Mouse (Mus musculus): ENCODE measurements around the gene Sppl3.

GRCm38 (mm10) chr5:114978473-114978872 is 32.5 kb upstream of the Sppl3 start:
- no peak for TF ChIP-seq CTCF (IDR thresholded peaks at IDR 0.05; ENCODE audit: control insufficient read depth, insufficient read depth, insufficient replicate concordance, low read depth, low read length)
- TF ChIP-seq POLR2A (IDR thresholded peaks at IDR 0.05; ENCODE audit: control insufficient read depth, low read depth, low read length), result no peak
